Mouse (Mus musculus) embryo, embryonic 9.5 days (tissue): ENCODE measurements around the gene Trak1.
A peak's percentile ranks its signal among the peaks of the same experiment; 100 is the strongest.

Source experiments
- DNase-seq: peaks from one replicate; pipeline ENCODE4 v3.0.0-alpha.2; 2017; ENCODE audit errors: extremely low spot score

The Trak1 gene

DNA sequence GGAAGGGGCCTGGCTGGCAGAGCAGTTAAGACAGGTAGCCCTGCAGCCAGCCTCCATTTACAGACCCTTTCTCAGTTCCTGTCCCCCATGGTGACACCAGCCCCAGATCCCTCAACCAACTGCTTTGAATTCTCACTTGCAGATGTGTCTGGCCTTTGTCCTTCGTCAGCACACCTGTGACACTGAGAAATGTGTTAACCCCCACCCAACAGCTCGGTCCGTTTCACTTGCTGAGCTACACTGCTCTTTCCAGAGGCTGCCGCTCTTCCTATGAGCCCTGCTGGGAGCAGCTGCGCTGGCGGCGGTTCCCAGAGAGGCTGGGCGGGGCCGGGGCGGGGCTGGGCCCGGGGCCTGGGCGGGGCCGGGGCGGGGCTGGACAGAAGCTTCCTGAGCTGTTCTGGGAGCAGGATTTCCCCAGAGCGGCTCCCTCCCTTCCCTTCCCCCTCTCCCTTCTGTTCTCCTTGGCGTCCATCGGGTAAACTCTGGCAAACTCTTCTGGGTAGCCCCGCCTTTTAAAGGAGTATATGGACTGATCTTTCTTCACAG is 74.1 kb downstream of the Trak1 start:
- DNase-seq = peak; percentile 97

- peak; percentile 60 for DNase-seq
Measured at GRCm38 (mm10) chr9:121371946-121372646, 74.8 kb downstream of the Trak1 start.

- no peak for DNase-seq
Measured at GRCm38 (mm10) chr9:121373107-121373506, 75.8 kb downstream of the Trak1 start.

- DNase-seq = no peak
Measured at GRCm38 (mm10) chr9:121373512-121373911, 76.2 kb downstream of the Trak1 start.

- DNase-seq = peak; percentile 79
Measured at GRCm38 (mm10) chr9:121374076-121374863, 77.0 kb downstream of the Trak1 start.

- DNase-seq = no peak
Measured at GRCm38 (mm10) chr9:121374864-121375255, 77.6 kb downstream of the Trak1 start.

- DNase-seq = no peak
Measured at GRCm38 (mm10) chr9:121376094-121376493, 78.8 kb downstream of the Trak1 start.

- no peak for DNase-seq
Measured at GRCm38 (mm10) chr9:121380310-121380920, 83.1 kb downstream of the Trak1 start.

DNA sequence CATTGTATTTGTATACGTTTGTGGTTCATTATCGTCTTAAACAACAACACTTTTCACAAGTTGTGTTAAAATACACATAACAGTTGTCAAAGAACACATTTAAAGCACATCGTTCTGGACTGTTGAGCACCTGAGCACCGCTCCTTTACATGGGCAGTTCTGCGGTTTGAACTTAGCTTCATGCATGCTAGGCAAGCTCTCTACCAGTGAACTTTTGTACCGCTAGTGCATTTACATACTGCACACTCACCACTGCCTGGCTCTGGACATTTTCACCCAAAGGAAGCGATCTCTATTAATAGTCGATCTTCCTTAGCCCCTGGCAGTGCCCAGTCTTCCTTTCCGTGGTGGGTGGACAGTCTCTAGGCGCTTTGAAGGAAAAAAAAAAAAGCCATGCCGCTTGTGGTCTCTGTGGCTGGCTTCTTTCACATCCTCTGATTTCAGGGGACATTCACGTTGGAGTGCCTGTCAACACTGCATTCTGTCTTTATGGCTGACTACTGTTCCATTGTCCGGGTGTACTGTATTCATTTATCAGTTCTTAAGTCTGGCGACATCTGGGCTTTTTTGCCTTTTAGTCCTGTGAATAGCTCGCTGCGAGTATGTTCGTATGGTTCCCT is 84.5 kb downstream of the Trak1 start:
- no peak for DNase-seq

DNA sequence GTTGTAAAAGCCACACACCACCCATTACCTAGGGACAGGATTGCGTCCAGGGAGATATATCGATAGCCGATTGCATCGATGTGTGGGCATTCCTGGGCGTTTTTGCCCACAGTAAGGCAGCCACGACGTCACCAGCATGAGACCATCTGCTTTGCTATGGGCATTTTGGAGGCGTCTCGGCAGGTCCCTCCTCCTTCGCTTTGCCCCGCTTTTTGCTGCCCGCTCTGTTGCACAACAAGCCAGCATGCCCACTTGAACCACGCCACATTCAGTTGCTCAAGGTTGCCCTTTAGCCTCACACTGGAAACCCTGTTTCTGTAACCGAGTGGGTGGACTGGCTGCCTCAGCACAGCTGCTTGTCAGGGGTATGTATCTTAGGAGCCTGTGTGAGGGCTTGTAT is 85.3 kb downstream of the Trak1 start:
- DNase-seq = no peak

- no peak for DNase-seq
Measured at GRCm38 (mm10) chr9:121383180-121383586, 85.9 kb downstream of the Trak1 start.

GRCm38 (mm10) chr9:121384620-121385019 is 87.3 kb downstream of the Trak1 start:
- DNase-seq = no peak

DNA sequence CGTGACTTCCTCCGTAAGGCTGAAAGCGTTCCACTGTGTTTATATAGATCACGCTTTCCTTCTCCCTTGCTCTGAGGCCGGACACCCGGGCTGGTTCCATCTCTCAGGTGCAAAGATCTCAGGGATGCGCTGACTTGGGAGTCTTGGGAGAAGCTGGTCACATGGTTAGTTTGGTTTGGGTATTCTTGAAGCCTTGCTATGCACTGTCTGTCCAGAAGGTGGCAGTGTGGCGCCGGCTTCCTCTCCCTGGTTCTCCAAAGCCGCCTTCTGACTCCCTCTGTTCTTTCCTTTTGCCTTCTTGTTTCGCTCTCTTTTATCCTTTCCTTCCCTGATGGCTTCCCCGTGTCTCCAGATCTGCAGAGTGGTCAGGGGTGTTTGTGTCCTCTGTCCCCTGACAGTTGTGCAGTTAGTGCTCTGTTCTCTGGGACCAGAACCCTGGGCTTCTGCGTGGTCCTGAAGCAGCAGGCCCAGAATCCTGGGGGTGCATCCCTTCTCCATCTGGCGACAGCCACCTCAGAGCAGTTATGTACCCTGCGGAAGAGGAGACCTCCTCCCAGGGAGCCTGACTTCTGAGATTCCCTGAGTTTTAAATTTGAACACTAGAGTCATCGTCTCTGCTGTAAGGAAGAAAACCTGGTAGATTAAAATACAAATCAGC is 87.9 kb downstream of the Trak1 start:
- peak; percentile 77 for DNase-seq

- no peak for DNase-seq
Measured at GRCm38 (mm10) chr9:121385749-121386350, 88.5 kb downstream of the Trak1 start.

DNA sequence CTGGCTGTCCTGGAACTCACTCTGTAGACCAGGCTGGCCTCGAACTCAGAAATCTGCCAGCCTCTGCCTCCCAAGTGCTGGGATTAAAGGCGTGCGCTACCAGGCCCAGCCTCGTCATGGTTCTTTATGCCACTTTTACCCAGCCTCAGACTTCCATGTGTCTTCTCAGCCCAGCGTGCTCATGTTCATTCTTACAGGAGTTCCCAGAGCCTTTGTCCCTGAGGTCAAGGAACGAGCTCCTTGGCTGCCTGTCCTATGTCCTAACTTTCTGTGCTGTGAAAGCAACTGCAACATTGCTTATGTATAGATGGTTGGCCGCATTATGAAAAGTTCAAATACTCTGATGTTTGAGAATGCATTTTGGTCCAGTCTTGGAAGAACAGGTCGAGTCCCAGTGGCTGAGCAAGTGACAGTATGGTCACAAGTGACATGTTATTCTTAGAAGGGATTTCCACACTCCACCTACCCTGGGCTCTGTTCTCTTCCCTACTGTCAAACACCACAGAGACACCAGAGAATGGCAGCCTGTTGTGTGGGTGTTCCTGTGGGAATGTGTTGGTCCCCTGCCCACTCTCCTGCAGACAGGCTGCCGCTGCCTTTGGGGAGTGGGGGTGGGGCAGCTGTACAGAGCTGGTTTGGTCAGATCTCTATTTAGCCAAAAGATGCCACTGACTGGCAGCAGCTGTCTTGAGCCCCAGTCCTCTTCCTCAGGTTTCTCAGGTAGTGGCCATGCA is 90.4 kb downstream of the Trak1 start:
- DNase-seq = no peak

GRCm38 (mm10) chr9:121388273-121388931 is 91.1 kb downstream of the Trak1 start:
- DNase-seq = no peak

DNA sequence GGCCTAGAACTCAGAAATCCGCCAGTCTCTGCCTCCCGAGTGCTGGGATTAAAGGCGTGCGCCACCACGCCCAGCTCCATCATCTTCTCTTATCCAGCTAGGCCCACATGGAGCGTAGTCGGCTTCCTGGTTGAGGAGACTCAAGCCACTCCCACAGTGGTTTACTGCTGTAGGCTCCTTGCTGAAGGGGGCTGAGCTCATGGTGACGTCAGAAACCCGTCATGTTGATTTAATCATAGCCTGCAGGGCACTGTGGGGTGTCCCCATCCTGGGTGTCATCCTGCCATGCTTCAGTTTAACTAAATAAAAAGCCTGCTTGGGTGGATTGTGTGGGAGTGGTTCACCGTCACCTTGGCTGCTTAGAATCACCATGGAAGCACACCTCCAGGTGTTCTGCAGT is 92.0 kb downstream of the Trak1 start:
- no peak for DNase-seq

DNA sequence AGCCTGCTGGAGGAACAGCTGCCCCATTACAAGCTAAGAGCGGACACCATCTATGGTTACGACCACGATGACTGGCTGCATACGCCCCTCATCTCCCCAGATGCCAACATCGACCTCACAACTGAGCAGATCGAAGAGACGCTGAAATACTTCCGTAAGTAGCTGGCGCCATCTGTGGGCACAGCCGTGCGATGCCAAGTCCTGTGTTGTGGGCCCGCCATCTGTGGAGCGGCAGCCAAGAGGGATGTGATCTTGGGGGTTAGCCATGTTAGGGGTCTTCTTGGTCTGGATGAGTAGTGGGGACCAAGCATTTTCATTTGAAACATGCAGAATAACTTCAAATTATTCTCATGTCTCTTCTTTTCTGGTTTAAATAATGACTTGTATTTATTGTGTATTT is 94.6 kb downstream of the Trak1 start:
- no peak for DNase-seq

GRCm38 (mm10) chr9:121392427-121392826 is 95.1 kb downstream of the Trak1 start:
- DNase-seq = peak; percentile 60

GRCm38 (mm10) chr9:121393104-121393503 is 95.8 kb downstream of the Trak1 start:
- no peak for DNase-seq
